Mouse (Mus musculus) cerebellum, adult 18-20 months (tissue): ENCODE measurements at regions not wholly inside any gene's neighbourhood (a gene's known extent, or its start where the extent isn't known, plus 50 kb on each side); places are given as distances from the start of the nearest gene placed in this dataset.

Experiments used
- DNase-seq, 2 experiments: peaks; one replicate each; pipeline ENCODE4 v3.0.0; 2021

- no peak for DNase-seq
These were observed 3435.1 kb upstream of the Gm7489 start for GRCm38 (mm10) chr15:50449604-50450003.

- DNase-seq: no peak
These were observed 3412.1 kb upstream of the Gm7489 start for GRCm38 (mm10) chr15:50472626-50473025.

- no peak for DNase-seq
These were observed 3386.0 kb upstream of the Gm7489 start for GRCm38 (mm10) chr15:50498716-50499115.

GRCm38 (mm10) chr15:50507999-50508624 lies 3376.6 kb upstream of the Gm7489 start:
- no peak for DNase-seq

- DNase-seq: no peak
These were observed 3371.7 kb upstream of the Gm7489 start for GRCm38 (mm10) chr15:50513036-50513435.

- DNase-seq: no peak
These were observed 3359.9 kb upstream of the Gm7489 start for GRCm38 (mm10) chr15:50524841-50525240.

GRCm38 (mm10) chr15:50534490-50534889 lies 3350.2 kb upstream of the Gm7489 start:
- DNase-seq: no peak

GRCm38 (mm10) chr15:50563611-50564010 lies 3321.1 kb upstream of the Gm7489 start:
- DNase-seq: no peak

- no peak for DNase-seq
These were observed 3303.9 kb upstream of the Gm7489 start for GRCm38 (mm10) chr15:50580811-50581210.

GRCm38 (mm10) chr15:50583951-50584350 lies 3300.8 kb upstream of the Gm7489 start:
- DNase-seq: no peak

GRCm38 (mm10) chr15:50585496-50585895 lies 3299.2 kb upstream of the Gm7489 start:
- DNase-seq: no peak
